Mouse (Mus musculus): ENCODE data around the gene Aldh9a1. TPM values are rescaled to one million over a fixed set of nuclear protein-coding genes. Genes with fewer than 3 reads are reported as not detected.
A peak's percentile ranks its signal among the peaks of the same experiment; 100 is the strongest.

Aldh9a1 gene
- polyA plus RNA-seq, 1 experiment from 2014 or later: 47.3 TPM

- H3K4me1 ChIP-seq: 0 out of 2 replicates have a peak, but pooled peaks cover 2% of the 10 kb centered on the region
- no peaks in the 10 kb centered on the region for H3K9me3 ChIP-seq (replicated peaks)
- 88% methylated on average over 14 of the region's 14 CpGs for WGBS
- no peak overlapping the region for H3K4me3 ChIP-seq (replicated peaks)
- H3K9ac ChIP-seq: no peak overlapping the region
- no peak overlapping the region for H3K4me2 ChIP-seq (replicated peaks)
- H3K36me3 ChIP-seq: peaks cover 32% of the 10 kb centered on the region
- no peak for ATAC-seq (ENCODE audit: insufficient number of reproducible peaks, low FRiP score, low TSS enrichment, low read depth)
- no peaks in the 10 kb centered on the region for H3K27me3 ChIP-seq
- H3K27ac ChIP-seq (replicated peaks): no peak overlapping the region
These were observed 2.6 kb downstream of the Aldh9a1 start for GRCm38 (mm10) chr1:167352403-167352802.

DNA sequence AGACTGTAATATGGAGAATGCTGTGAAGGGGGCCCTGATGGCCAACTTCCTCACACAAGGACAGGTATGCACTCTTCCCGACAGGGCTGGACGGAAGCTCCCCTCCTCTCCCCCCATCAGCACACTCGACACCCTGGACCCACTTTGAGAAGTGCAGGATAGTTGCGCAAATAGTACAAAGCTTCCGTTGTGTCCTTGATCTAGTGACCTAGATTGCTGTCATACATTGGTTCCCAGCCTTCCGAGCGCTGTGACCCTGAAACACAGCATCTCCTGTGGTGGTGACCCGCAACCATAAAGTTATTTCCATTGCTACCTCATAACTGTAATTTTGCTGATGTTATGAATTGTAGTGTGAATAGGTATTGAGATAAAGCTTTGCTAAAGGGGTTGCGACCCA is 7.6 kb downstream of the Aldh9a1 start:
- no peaks in the 10 kb centered on the region for H3K27me3 ChIP-seq
- WGBS: 91% methylated on average over 9 of the region's 9 CpGs
- no peak overlapping the region for H3K4me2 ChIP-seq (replicated peaks)
- no peaks in the 10 kb centered on the region for H3K4me1 ChIP-seq
- H3K27ac ChIP-seq (replicated peaks): no peak overlapping the region
- no peaks in the 10 kb centered on the region for H3K9me3 ChIP-seq (replicated peaks)
- H3K4me3 ChIP-seq (replicated peaks): no peak overlapping the region
- peaks cover 48% of the 10 kb centered on the region for H3K36me3 ChIP-seq
- ATAC-seq (ENCODE audit: insufficient number of reproducible peaks, low FRiP score, low TSS enrichment, low read depth): no peak
- H3K9ac ChIP-seq: no peak overlapping the region

GRCm38 (mm10) chr1:167358731-167359130 is 8.9 kb downstream of the Aldh9a1 start:
- WGBS: 80% methylated on average over 9 of the region's 9 CpGs
- H3K4me2 ChIP-seq (replicated peaks): no peak overlapping the region
- H3K4me3 ChIP-seq (replicated peaks): no peak overlapping the region
- H3K27me3 ChIP-seq: no peaks in the 10 kb centered on the region
- H3K27ac ChIP-seq (replicated peaks): no peak overlapping the region
- H3K9me3 ChIP-seq (replicated peaks): no peaks in the 10 kb centered on the region
- ATAC-seq (ENCODE audit: insufficient number of reproducible peaks, low FRiP score, low TSS enrichment, low read depth): no peak
- peaks cover 49% of the 10 kb centered on the region for H3K36me3 ChIP-seq
- no peaks in the 10 kb centered on the region for H3K4me1 ChIP-seq
- H3K9ac ChIP-seq: no peak overlapping the region

GRCm38 (mm10) chr1:167360268-167360667 is 10.5 kb downstream of the Aldh9a1 start:
- Histone ChIP-seq H3K36me3 (peaks cover 46% of the 10 kb centered on the region), H3K27ac (replicated peaks) (no peak overlapping the region), H3K9ac (no peak overlapping the region), H3K4me3 (replicated peaks) (no peak overlapping the region), H3K4me2 (replicated peaks) (no peak overlapping the region), H3K9me3 (replicated peaks) (no peaks in the 10 kb centered on the region), H3K4me1 (no peaks in the 10 kb centered on the region), H3K27me3 (no peaks in the 10 kb centered on the region)
- no peak for ATAC-seq (ENCODE audit: insufficient number of reproducible peaks, low FRiP score, low TSS enrichment, low read depth)
- 77% methylated on average over 4 of the region's 4 CpGs for WGBS

- ATAC-seq (ENCODE audit: insufficient number of reproducible peaks, low FRiP score, low TSS enrichment, low read depth): no peak
- Histone ChIP-seq H3K27ac (replicated peaks) (no peak overlapping the region), H3K27me3 (no peaks in the 10 kb centered on the region), H3K9ac (no peak overlapping the region), H3K9me3 (replicated peaks) (no peaks in the 10 kb centered on the region), H3K4me1 (no peaks in the 10 kb centered on the region), H3K4me3 (replicated peaks) (no peak overlapping the region), H3K36me3 (peaks cover 35% of the 10 kb centered on the region), H3K4me2 (replicated peaks) (no peak overlapping the region)
- WGBS: 80% methylated on average over 4 of the region's 4 CpGs
These were observed 13.0 kb downstream of the Aldh9a1 start for GRCm38 (mm10) chr1:167362819-167363218.

DNA sequence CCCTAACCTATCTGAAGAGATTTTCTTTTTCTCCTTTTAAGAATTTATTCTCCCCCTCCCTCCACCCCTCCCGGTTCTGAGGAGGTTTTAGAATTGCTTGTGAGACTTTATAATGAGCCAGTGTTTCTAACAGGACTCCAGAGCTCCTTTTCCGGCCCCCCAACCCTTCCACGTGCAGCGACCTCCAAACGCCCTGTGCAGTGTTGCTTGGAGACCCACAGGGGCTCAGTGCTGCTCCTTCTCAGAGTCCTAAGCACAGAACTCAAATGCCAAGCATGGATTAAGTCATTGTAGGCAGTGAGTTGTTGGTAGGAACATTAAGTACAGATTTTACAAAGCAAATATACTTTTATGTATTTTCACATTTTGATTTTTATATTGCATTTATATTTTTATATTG is 13.5 kb downstream of the Aldh9a1 start:
- Histone ChIP-seq H3K36me3 (peaks cover 31% of the 10 kb centered on the region), H3K27me3 (no peaks in the 10 kb centered on the region), H3K27ac (replicated peaks) (no peak overlapping the region), H3K9ac (no peak overlapping the region), H3K4me2 (replicated peaks) (no peak overlapping the region), H3K4me3 (replicated peaks) (no peak overlapping the region), H3K4me1 (no peaks in the 10 kb centered on the region), H3K9me3 (replicated peaks) (no peaks in the 10 kb centered on the region)
- ATAC-seq (ENCODE audit: insufficient number of reproducible peaks, low FRiP score, low TSS enrichment, low read depth): no peak
- WGBS: 57% methylated on average over 5 of the region's 5 CpGs

DNA sequence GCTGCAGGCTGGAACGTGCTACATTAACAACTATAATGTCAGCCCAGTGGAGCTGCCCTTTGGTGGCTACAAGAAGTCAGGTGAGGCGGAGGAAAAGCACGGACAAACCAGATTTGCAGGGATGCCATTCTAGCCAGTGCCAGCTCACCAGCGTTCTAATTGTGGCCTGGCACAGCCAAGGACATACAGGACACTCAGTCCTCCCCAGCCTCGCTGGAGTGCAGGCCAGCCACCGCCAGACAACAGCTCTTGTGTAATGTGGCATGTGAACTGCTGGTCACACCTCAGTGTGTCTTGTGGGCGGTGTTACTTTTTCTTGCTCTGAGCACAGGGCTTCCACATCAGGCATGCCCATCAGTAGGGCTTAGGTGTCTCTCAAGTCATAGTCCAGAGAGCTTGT is 16.0 kb downstream of the Aldh9a1 start:
- Histone ChIP-seq H3K9ac (no peak overlapping the region), H3K4me2 (replicated peaks) (no peak overlapping the region), H3K27me3 (no peaks in the 10 kb centered on the region), H3K9me3 (replicated peaks) (no peaks in the 10 kb centered on the region), H3K4me3 (replicated peaks) (no peak overlapping the region), H3K4me1 (no peaks in the 10 kb centered on the region), H3K36me3 (peaks cover 30% of the 10 kb centered on the region), H3K27ac (replicated peaks) (no peak overlapping the region)
- ATAC-seq (ENCODE audit: insufficient number of reproducible peaks, low FRiP score, low TSS enrichment, low read depth): no peak
- WGBS: 92% methylated on average over 7 of the region's 7 CpGs

DNA sequence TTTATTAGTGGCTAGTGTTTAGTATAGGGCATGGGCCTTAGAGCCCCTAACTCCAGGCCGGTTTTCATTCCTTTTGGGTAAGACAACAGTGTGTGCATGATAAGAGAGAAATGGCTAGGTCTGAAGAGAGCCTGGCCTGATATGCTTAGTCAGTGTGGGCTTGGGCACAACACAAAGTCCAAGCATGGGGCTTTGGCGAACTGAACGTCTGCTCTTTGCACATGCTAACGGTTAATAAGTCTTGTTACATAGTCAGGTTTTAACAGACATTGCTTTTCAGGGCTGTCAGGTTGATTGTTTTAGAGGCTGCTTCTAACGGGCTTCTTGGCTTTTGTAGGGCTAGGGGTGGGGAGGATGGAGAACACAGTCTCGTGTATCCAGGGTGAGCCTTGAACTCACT is 16.8 kb downstream of the Aldh9a1 start:
- Histone ChIP-seq H3K27ac (replicated peaks) (no peak overlapping the region), H3K4me3 (replicated peaks) (no peak overlapping the region), H3K36me3 (peaks cover 27% of the 10 kb centered on the region), H3K9me3 (replicated peaks) (no peaks in the 10 kb centered on the region), H3K4me1 (no peaks in the 10 kb centered on the region), H3K9ac (no peak overlapping the region), H3K4me2 (replicated peaks) (no peak overlapping the region), H3K27me3 (no peaks in the 10 kb centered on the region)
- 89% methylated on average over 6 of the region's 6 CpGs for WGBS
- ATAC-seq (ENCODE audit: insufficient number of reproducible peaks, low FRiP score, low TSS enrichment, low read depth): no peak

GRCm38 (mm10) chr1:167368018-167368417 is 18.2 kb downstream of the Aldh9a1 start:
- H3K4me3 ChIP-seq (replicated peaks): no peak overlapping the region
- H3K4me2 ChIP-seq (replicated peaks): no peak overlapping the region
- H3K27me3 ChIP-seq: no peaks in the 10 kb centered on the region
- H3K9me3 ChIP-seq (replicated peaks): no peaks in the 10 kb centered on the region
- WGBS: 93% methylated on average over 4 of the region's 4 CpGs
- no peaks in the 10 kb centered on the region for H3K4me1 ChIP-seq
- no peak overlapping the region for H3K9ac ChIP-seq
- ATAC-seq (ENCODE audit: insufficient number of reproducible peaks, low FRiP score, low TSS enrichment, low read depth): no peak
- peaks cover 27% of the 10 kb centered on the region for H3K36me3 ChIP-seq
- no peak overlapping the region for H3K27ac ChIP-seq (replicated peaks)

- WGBS: 77% methylated on average over 7 of the region's 7 CpGs
- Histone ChIP-seq H3K9me3 (replicated peaks) (no peaks in the 10 kb centered on the region), H3K36me3 (peaks cover 27% of the 10 kb centered on the region)
These were observed 18.7 kb downstream of the Aldh9a1 start for GRCm38 (mm10) chr1:167368513-167368912.

DNA sequence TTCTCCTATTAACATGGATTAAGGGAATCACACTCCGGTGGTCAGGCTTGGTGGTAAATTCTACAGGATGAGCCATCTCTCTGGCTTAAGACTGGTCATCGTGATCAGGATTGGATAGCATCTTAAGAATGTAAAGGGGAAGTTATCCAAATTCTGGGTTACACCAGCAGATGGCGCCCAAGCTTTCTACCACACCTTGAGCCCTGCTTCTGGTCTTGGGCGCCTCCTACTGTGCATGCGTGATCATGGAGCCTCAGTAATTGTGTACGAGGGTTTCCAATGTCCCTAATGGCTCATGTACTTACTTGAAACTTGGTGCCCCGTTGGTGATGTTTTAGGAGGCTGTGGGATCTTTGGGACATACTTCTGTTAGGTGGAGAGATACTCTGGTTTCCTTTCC is 20.1 kb downstream of the Aldh9a1 start:
- Histone ChIP-seq H3K9ac (no peak overlapping the region), H3K27me3 (no peaks in the 10 kb centered on the region), H3K27ac (replicated peaks) (no peak overlapping the region), H3K4me2 (replicated peaks) (no peak overlapping the region), H3K4me1 (peaks cover 7% of the 10 kb centered on the region; the same call in 1 of the 2 replicates), H3K9me3 (replicated peaks) (no peaks in the 10 kb centered on the region), H3K36me3 (peaks cover 18% of the 10 kb centered on the region), H3K4me3 (replicated peaks) (no peak overlapping the region)
- WGBS: 9% methylated on average over 7 of the region's 7 CpGs
- ATAC-seq (ENCODE audit: insufficient number of reproducible peaks, low FRiP score, low TSS enrichment, low read depth): 0 out of 2 replicates have a peak, but pooled peaks have one; percentile 47

More at GRCm38 (mm10) chr1:167368513-167368912, 18.7 kb downstream of the Aldh9a1 start:
- Histone ChIP-seq H3K27me3 (no peaks in the 10 kb centered on the region), H3K27ac (replicated peaks) (no peak overlapping the region), H3K4me1 (no peaks in the 10 kb centered on the region), H3K4me3 (replicated peaks) (no peak overlapping the region), H3K9ac (no peak overlapping the region), H3K4me2 (replicated peaks) (no peak overlapping the region)
- no peak for ATAC-seq (ENCODE audit: insufficient number of reproducible peaks, low FRiP score, low TSS enrichment, low read depth)

GRCm38 (mm10) chr1:167372739-167373138 is 22.9 kb downstream of the Aldh9a1 start:
- no peak overlapping the region for H3K27ac ChIP-seq (replicated peaks)
- H3K4me3 ChIP-seq (replicated peaks): no peak overlapping the region
- peaks cover 5% of the 10 kb centered on the region for H3K36me3 ChIP-seq
- H3K9ac ChIP-seq: no peak overlapping the region
- WGBS: 94% methylated on average over 7 of the region's 7 CpGs
- peaks cover 7% of the 10 kb centered on the region; the same call in 1 of the 2 replicates for H3K4me1 ChIP-seq
- no peaks in the 10 kb centered on the region for H3K9me3 ChIP-seq (replicated peaks)
- ATAC-seq (ENCODE audit: insufficient number of reproducible peaks, low FRiP score, low TSS enrichment, low read depth): no peak
- no peak overlapping the region for H3K4me2 ChIP-seq (replicated peaks)
- no peaks in the 10 kb centered on the region for H3K27me3 ChIP-seq

All from embryonic facial prominence, embryonic 15.5 days (tissue).